Mouse (Mus musculus) midbrain, embryonic 12.5 days (tissue): ENCODE measurements at regions not wholly inside any gene's neighbourhood (a gene's known extent, or its start where the extent isn't known, plus 50 kb on each side); places are given as distances from the start of the nearest gene placed in this dataset.

Experiments used
- ATAC-seq: fragments of 200-750 bp; cut with Nextera tagmentation; 2 replicates; pipeline ENCODE4 v1.8.0; 2017; ENCODE audit warnings: low read depth, moderate TSS enrichment, moderate library complexity; ENCODE audit not compliant: low FRiP score
- H3K27ac ChIP-seq: fragments of 300-500 bp; sonication (generic); replicated peaks from 2 replicates; pipeline ENCODE4 v1.5.1; 2016; ENCODE audit warnings: mild to moderate bottlenecking
- H3K27me3 ChIP-seq: fragments of 300-500 bp; sonication (generic); 2 replicates; pipeline ENCODE4 v1.6.1; 2016; ENCODE audit warnings: mild to moderate bottlenecking
- H3K36me3 ChIP-seq: fragments of 300-500 bp; sonication (generic); 2 replicates; pipeline ENCODE4 v1.6.1; 2016
- H3K4me1 ChIP-seq: fragments of 300-500 bp; sonication (generic); 2 replicates; pipeline ENCODE4 v1.6.1; 2016
- H3K4me2 ChIP-seq: fragments of 300-500 bp; sonication (generic); replicated peaks from 2 replicates; pipeline ENCODE4 v1.6.1; 2016; ENCODE audit warnings: mild to moderate bottlenecking, moderate library complexity
- H3K4me3 ChIP-seq: fragments of 300-500 bp; sonication (generic); 2 replicates; pipeline ENCODE4 v1.5.1; 2016; ENCODE audit warnings: mild to moderate bottlenecking
- H3K9ac ChIP-seq: fragments of 300-500 bp; sonication (generic); replicated peaks from 2 replicates; pipeline ENCODE4 v1.6.1; 2016; ENCODE audit warnings: mild to moderate bottlenecking, moderate library complexity
- H3K9me3 ChIP-seq: fragments of 300-500 bp; sonication (generic); 2 replicates; pipeline ENCODE4 v1.6.1; 2016; ENCODE audit warnings: mild to moderate bottlenecking
- WGBS: fragments of 180-500 bp; shearing (Covaris S2); methylation state at CpG from one replicate; pipeline ENCODE4 v1.1.7; 2016; 5-methylcytosine and 5-hydroxymethylcytosine counted together

DNA sequence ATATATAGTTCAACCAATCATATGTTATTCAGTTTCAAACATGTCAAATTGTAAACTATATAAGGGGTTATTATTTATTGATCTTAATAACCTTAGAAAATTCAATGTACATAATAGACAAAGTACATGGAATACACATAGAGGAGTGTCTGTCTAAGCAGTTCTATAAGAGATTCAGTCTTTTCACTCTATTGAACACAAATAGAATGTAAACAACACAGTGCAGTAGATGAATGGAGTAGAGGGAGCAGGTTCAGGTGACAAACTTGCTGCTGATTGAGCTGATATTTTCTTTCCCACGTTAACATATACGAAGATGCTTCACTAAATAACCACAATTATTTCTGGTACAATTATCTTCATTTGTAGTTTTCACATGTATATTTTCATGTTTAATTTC, 1098.6 kb upstream of the Foxg1 start:
- Histone ChIP-seq H3K27ac (no peak overlapping the region), H3K36me3 (no peaks in the 10 kb centered on the region), H3K4me1 (0 out of 2 replicates have a peak, but pooled peaks cover 2% of the 10 kb centered on the region), H3K9me3 (no peaks in the 10 kb centered on the region), H3K4me3 (no peak overlapping the region), H3K27me3 (no peaks in the 10 kb centered on the region), H3K9ac (no peak overlapping the region), H3K4me2 (no peak overlapping the region)
- 90% methylated on average over 2 of the region's 2 CpGs for WGBS
- ATAC-seq, result no peak

GRCm38 (mm10) chr12:48284386-48284785, 1098.1 kb upstream of the Foxg1 start:
- WGBS, result 37% methylated on average over 3 of the region's 3 CpGs
- H3K27ac ChIP-seq, result 0 out of 2 replicates have a peak overlapping the region, but pooled peaks have one; percentile 20
- no peaks in the 10 kb centered on the region for H3K9me3 ChIP-seq
- H3K36me3 ChIP-seq, result no peaks in the 10 kb centered on the region
- H3K4me2 ChIP-seq, result no peak overlapping the region
- H3K27me3 ChIP-seq, result no peaks in the 10 kb centered on the region
- 0 out of 2 replicates have a peak, but pooled peaks cover 2% of the 10 kb centered on the region for H3K4me1 ChIP-seq
- H3K4me3 ChIP-seq, result no peak overlapping the region
- H3K9ac ChIP-seq, result no peak overlapping the region
- ATAC-seq, result peak; percentile 84

GRCm38 (mm10) chr12:48290146-48290545, 1092.3 kb upstream of the Foxg1 start:
- Histone ChIP-seq H3K4me1 (no peaks in the 10 kb centered on the region), H3K4me2 (no peak overlapping the region), H3K27ac (no peak overlapping the region), H3K9me3 (no peaks in the 10 kb centered on the region), H3K9ac (no peak overlapping the region), H3K36me3 (no peaks in the 10 kb centered on the region), H3K27me3 (no peaks in the 10 kb centered on the region), H3K4me3 (no peak overlapping the region)
- WGBS, result 46% methylated on average over 3 of the region's 3 CpGs
- ATAC-seq, result peak; percentile 52; the same call in 1 of the 2 replicates
